Mouse (Mus musculus): ENCODE measurements around the gene Csf1. TPM values are rescaled to one million over a fixed set of nuclear protein-coding genes. Genes with fewer than 3 reads are reported as not detected.
A peak's percentile ranks its signal among the peaks of the same experiment; 100 is the strongest.

Gene Csf1
- polyA plus RNA-seq, 1 experiment, result 10.7 TPM

- H3K4me3 ChIP-seq (ENCODE audit: insufficient read depth, low read depth, low read length), result no peak overlapping the region
Observed at GRCm38 (mm10) chr3:107707239-107707638, 53.0 kb downstream of the Csf1 start.

GRCm38 (mm10) chr3:107706164-107706563 lies 54.1 kb downstream of the Csf1 start:
- H3K4me1 ChIP-seq (ENCODE audit: control insufficient read depth, insufficient read depth, low read length), result no peaks in the 10 kb centered on the region
- H3K4me3 ChIP-seq (ENCODE audit: insufficient read depth, low read depth, low read length), result no peak overlapping the region
- no peak overlapping the region for H3K27ac ChIP-seq (ENCODE audit: insufficient read depth, low read depth, low read length)
- TF ChIP-seq POLR2A (IDR thresholded peaks at IDR 0.05; ENCODE audit: low read depth, low read length) (no peak), CTCF (conservative IDR thresholded peaks at IDR 0.05; ENCODE audit: insufficient read depth, insufficient read length, low read depth, low read length) (no peak)
- WGBS, result 52% methylated on average over 2 of the region's 2 CpGs
- peak; percentile 21 for DNase-seq
- H3K36me3 ChIP-seq (ENCODE audit: control insufficient read depth, insufficient read depth, low read length), result no peaks in the 10 kb centered on the region
- H3K27me3 ChIP-seq (replicated peaks; ENCODE audit: control insufficient read depth, insufficient read depth, low read length), result no peaks in the 10 kb centered on the region

More at GRCm38 (mm10) chr3:107707239-107707638, 53.0 kb downstream of the Csf1 start:
- Histone ChIP-seq H3K4me1 (ENCODE audit: control insufficient read depth, insufficient read depth, low read length) (no peaks in the 10 kb centered on the region), H3K36me3 (ENCODE audit: control insufficient read depth, insufficient read depth, low read length) (no peaks in the 10 kb centered on the region), H3K27ac (ENCODE audit: insufficient read depth, low read depth, low read length) (no peak overlapping the region), H3K27me3 (replicated peaks; ENCODE audit: control insufficient read depth, insufficient read depth, low read length) (no peaks in the 10 kb centered on the region)
- no peak for DNase-seq
- no peak for TF ChIP-seq POLR2A (IDR thresholded peaks at IDR 0.05; ENCODE audit: low read depth, low read length)
- no peak for TF ChIP-seq CTCF (conservative IDR thresholded peaks at IDR 0.05; ENCODE audit: insufficient read depth, insufficient read length, low read depth, low read length)
- 56% methylated on average over 4 of the region's 4 CpGs for WGBS

GRCm38 (mm10) chr3:107704371-107704705 lies 55.9 kb downstream of the Csf1 start:
- no peak for TF ChIP-seq POLR2A (IDR thresholded peaks at IDR 0.05; ENCODE audit: low read depth, low read length)
- TF ChIP-seq CTCF (conservative IDR thresholded peaks at IDR 0.05; ENCODE audit: insufficient read depth, insufficient read length, low read depth, low read length), result no peak
- Histone ChIP-seq H3K4me3 (ENCODE audit: insufficient read depth, low read depth, low read length) (no peak overlapping the region), H3K27ac (ENCODE audit: insufficient read depth, low read depth, low read length) (no peak overlapping the region), H3K36me3 (ENCODE audit: control insufficient read depth, insufficient read depth, low read length) (no peaks in the 10 kb centered on the region), H3K27me3 (replicated peaks; ENCODE audit: control insufficient read depth, insufficient read depth, low read length) (no peaks in the 10 kb centered on the region), H3K4me1 (ENCODE audit: control insufficient read depth, insufficient read depth, low read length) (no peaks in the 10 kb centered on the region)
- 69% methylated on average over 1 of the region's 1 CpGs for WGBS
- DNase-seq, result no peak

GRCm38 (mm10) chr3:107703675-107704370 lies 56.4 kb downstream of the Csf1 start:
- Histone ChIP-seq H3K36me3 (ENCODE audit: control insufficient read depth, insufficient read depth, low read length) (no peaks in the 10 kb centered on the region), H3K27ac (ENCODE audit: insufficient read depth, low read depth, low read length) (no peak overlapping the region), H3K4me3 (ENCODE audit: insufficient read depth, low read depth, low read length) (no peak overlapping the region), H3K27me3 (replicated peaks; ENCODE audit: control insufficient read depth, insufficient read depth, low read length) (no peaks in the 10 kb centered on the region), H3K4me1 (ENCODE audit: control insufficient read depth, insufficient read depth, low read length) (no peaks in the 10 kb centered on the region)
- TF ChIP-seq POLR2A (IDR thresholded peaks at IDR 0.05; ENCODE audit: low read depth, low read length), result no peak
- no peak for TF ChIP-seq CTCF (conservative IDR thresholded peaks at IDR 0.05; ENCODE audit: insufficient read depth, insufficient read length, low read depth, low read length)
- WGBS, result 88% methylated on average over 7 of the region's 7 CpGs
- no peak for DNase-seq

GRCm38 (mm10) chr3:107701767-107702394 lies 58.4 kb downstream of the Csf1 start:
- no peak for DNase-seq
- Histone ChIP-seq H3K4me3 (ENCODE audit: insufficient read depth, low read depth, low read length) (no peak overlapping the region), H3K27ac (ENCODE audit: insufficient read depth, low read depth, low read length) (no peak overlapping the region), H3K4me1 (ENCODE audit: control insufficient read depth, insufficient read depth, low read length) (no peaks in the 10 kb centered on the region), H3K27me3 (replicated peaks; ENCODE audit: control insufficient read depth, insufficient read depth, low read length) (no peaks in the 10 kb centered on the region), H3K36me3 (ENCODE audit: control insufficient read depth, insufficient read depth, low read length) (no peaks in the 10 kb centered on the region)
- TF ChIP-seq CTCF (conservative IDR thresholded peaks at IDR 0.05; ENCODE audit: insufficient read depth, insufficient read length, low read depth, low read length) (no peak), POLR2A (IDR thresholded peaks at IDR 0.05; ENCODE audit: low read depth, low read length) (no peak)
- 93% methylated on average over 1 of the region's 1 CpGs for WGBS

GRCm38 (mm10) chr3:107700625-107701024 lies 59.6 kb downstream of the Csf1 start:
- Histone ChIP-seq H3K36me3 (ENCODE audit: control insufficient read depth, insufficient read depth, low read length) (no peaks in the 10 kb centered on the region), H3K4me3 (ENCODE audit: insufficient read depth, low read depth, low read length) (no peak overlapping the region), H3K27me3 (replicated peaks; ENCODE audit: control insufficient read depth, insufficient read depth, low read length) (no peaks in the 10 kb centered on the region), H3K27ac (ENCODE audit: insufficient read depth, low read depth, low read length) (no peak overlapping the region), H3K4me1 (ENCODE audit: control insufficient read depth, insufficient read depth, low read length) (no peaks in the 10 kb centered on the region)
- 94% methylated on average over 2 of the region's 2 CpGs for WGBS
- no peak for DNase-seq
- TF ChIP-seq POLR2A (IDR thresholded peaks at IDR 0.05; ENCODE audit: low read depth, low read length) (no peak), CTCF (conservative IDR thresholded peaks at IDR 0.05; ENCODE audit: insufficient read depth, insufficient read length, low read depth, low read length) (no peak)

GRCm38 (mm10) chr3:107696910-107697309 lies 63.4 kb downstream of the Csf1 start:
- no peak for TF ChIP-seq CTCF (conservative IDR thresholded peaks at IDR 0.05; ENCODE audit: insufficient read depth, insufficient read length, low read depth, low read length)
- TF ChIP-seq POLR2A (IDR thresholded peaks at IDR 0.05; ENCODE audit: low read depth, low read length), result no peak
- Histone ChIP-seq H3K36me3 (ENCODE audit: control insufficient read depth, insufficient read depth, low read length) (no peaks in the 10 kb centered on the region), H3K27me3 (replicated peaks; ENCODE audit: control insufficient read depth, insufficient read depth, low read length) (no peaks in the 10 kb centered on the region), H3K4me3 (ENCODE audit: insufficient read depth, low read depth, low read length) (no peak overlapping the region), H3K4me1 (ENCODE audit: control insufficient read depth, insufficient read depth, low read length) (peaks cover 8% of the 10 kb centered on the region; the same call in 1 of the 2 replicates), H3K27ac (ENCODE audit: insufficient read depth, low read depth, low read length) (no peak overlapping the region)
- peak; percentile 32 for DNase-seq
- 39% methylated on average over 3 of the region's 3 CpGs for WGBS
